Mouse (Mus musculus) olfactory bulb, adult 2 months (tissue): ENCODE measurements around the gene Myl4. TPM values are rescaled to one million over a fixed set of nuclear protein-coding genes. Genes with fewer than 3 reads are reported as not detected.
"Not testable (repeated sequence)": the region's sequence is repeated elsewhere in the genome, so short reads cannot be mapped to it uniquely, and the experiment has no call there.

Experiments
- H3K27ac ChIP-seq: fragments of 200-500 bp; 2 replicates; pipeline ENCODE4 v1.5.1; 2012; ENCODE audit warnings: low read depth, low read length; ENCODE audit not compliant: insufficient read depth
- H3K4me1 ChIP-seq: fragments of 200-500 bp; 2 replicates; pipeline ENCODE4 v1.6.1; 2012; ENCODE audit warnings: low read length; ENCODE audit not compliant: control insufficient read depth, insufficient read depth
- H3K4me3 ChIP-seq: fragments of 200-500 bp; 2 replicates; pipeline ENCODE4 v1.5.1; 2012; ENCODE audit warnings: mild to moderate bottlenecking, low read depth, low read length, moderate library complexity; ENCODE audit not compliant: insufficient read depth
- CTCF ChIP-seq: fragments of 200-500 bp; IDR thresholded peaks from 2 replicates; pipeline ENCODE4 v1.5.1; 2012; ENCODE audit warnings: low read depth, mild to moderate bottlenecking, low read length, moderate library complexity; ENCODE audit not compliant: insufficient read depth
- POLR2A ChIP-seq: fragments of 200-500 bp; IDR thresholded peaks from 2 replicates; pipeline ENCODE4 v1.6.1; 2012; ENCODE audit warnings: mild to moderate bottlenecking, low read depth, low read length, moderate library complexity; ENCODE audit not compliant: insufficient read depth
- WGBS: fragments of 180-500 bp; shearing (Covaris S2); methylation state at CpG from one replicate; pipeline ENCODE4 v1.1.7; 2018; 5-methylcytosine and 5-hydroxymethylcytosine counted together
- polyA plus RNA-seq: library from polyadenylated mRNA; stranded (reverse); fragments of >200 nt; gene quantifications from 2 replicates; pipeline ENCODE4 v1.2.4, GENCODE M21; 2012; ENCODE audit warnings: low replicate concordance; ENCODE audit not compliant: missing spikeins, insufficient read depth, insufficient read length

Myl4 gene
- polyA plus RNA-seq, 1 experiment = not detected

DNA sequence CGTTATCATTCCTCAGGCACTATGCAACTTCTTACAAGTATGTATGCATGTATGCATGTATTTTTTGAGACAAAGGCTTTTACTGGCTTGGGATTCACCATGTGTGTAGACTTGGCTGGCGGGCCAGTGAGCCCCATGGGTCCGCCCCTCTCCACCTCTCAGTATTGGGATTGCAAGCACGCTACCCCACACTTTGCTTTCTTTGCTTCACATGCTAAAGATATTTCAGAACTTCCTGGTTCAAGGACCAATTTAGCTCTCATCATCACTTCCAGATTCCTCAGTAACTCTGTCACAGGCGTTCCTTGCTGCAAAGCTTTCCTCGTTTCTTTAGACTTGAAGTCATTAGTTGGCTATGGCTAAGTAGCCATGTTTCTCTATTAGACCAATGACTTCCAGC lies 15.6 kb downstream of the Myl4 start:
- TF ChIP-seq CTCF = no peak
- no peak for TF ChIP-seq POLR2A
- Histone ChIP-seq H3K27ac (no peak overlapping the region), H3K4me1 (peaks cover 4% of the 10 kb centered on the region; the same call in 1 of the 2 replicates), H3K4me3 (no peak overlapping the region)
- 90% methylated on average over 6 of the region's 6 CpGs for WGBS

DNA sequence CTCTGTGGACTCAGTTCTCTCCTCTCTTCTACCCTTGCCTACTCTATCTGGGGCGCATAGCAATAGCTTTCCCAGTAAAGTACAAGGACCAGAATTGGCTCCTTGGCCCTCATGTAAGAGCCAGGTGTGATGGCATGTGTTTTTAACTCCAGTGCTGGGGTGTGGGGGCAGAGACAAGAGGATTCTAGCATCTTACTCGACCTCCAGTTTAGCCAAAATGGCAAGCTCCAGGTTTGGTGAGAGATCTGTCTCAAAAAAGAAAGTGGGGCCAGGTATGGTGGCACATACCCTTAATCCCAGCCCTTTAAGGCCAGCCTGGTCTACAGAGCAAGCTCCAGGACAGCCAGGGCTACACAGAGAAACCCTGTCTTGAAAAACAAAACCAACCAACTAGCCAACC lies 16.3 kb downstream of the Myl4 start:
- TF ChIP-seq POLR2A = no peak
- no peak for TF ChIP-seq CTCF
- no peak overlapping the region for H3K4me3 ChIP-seq
- H3K27ac ChIP-seq = no peak overlapping the region
- 84% methylated on average over 2 of the region's 2 CpGs for WGBS
- H3K4me1 ChIP-seq = peaks cover 4% of the 10 kb centered on the region; the same call in 1 of the 2 replicates

DNA sequence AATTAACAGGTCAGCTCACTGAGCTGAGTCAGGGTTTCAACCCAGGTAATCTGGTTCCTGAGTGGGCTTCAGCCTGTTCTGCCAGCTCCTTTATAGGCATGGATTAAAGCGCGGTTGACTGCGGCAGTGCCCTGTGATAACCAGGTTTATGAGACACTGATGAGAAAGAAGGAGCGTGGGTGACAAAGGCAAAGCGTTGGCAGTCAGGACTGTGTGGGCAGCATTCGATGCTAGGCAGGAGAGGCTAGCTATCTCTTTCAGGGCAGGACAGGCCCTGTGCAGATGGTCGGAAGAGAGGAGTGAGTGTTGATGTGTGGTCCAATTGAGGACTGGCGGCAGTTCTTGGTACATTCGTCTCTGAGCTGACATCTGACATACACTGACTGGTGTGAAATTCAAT lies 17.3 kb downstream of the Myl4 start:
- 74% methylated on average over 9 of the region's 9 CpGs for whole genome bisulfite sequencing
- Histone ChIP-seq H3K4me3 (no peak overlapping the region), H3K27ac (no peak overlapping the region), H3K4me1 (peaks cover 4% of the 10 kb centered on the region; the same call in 1 of the 2 replicates)
- TF ChIP-seq POLR2A = no peak

DNA sequence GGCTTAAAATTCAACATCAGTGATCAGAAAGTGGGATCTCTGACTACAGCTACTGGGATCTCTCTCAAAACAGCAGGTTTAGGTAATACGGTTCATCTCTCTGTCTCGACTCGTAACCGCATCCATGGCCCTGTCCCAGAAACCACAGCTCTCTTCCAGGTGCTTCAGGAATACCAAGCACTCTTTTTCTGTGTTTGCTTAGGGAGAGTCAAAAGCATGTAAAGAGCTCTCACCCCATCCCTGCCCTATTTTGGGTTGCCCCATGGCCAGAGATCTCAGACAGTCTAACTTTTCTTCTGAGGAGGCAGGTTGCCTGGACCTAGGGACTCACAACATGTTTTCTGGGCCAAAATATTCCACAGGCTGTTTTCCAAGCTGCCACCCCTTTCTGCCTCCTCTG lies 17.9 kb downstream of the Myl4 start:
- Histone ChIP-seq H3K4me1 (peaks cover 4% of the 10 kb centered on the region; the same call in 1 of the 2 replicates), H3K27ac (no peak overlapping the region), H3K4me3 (no peak overlapping the region)
- 90% methylated on average over 4 of the region's 4 CpGs for WGBS
- TF ChIP-seq POLR2A (no peak), CTCF (no peak)

DNA sequence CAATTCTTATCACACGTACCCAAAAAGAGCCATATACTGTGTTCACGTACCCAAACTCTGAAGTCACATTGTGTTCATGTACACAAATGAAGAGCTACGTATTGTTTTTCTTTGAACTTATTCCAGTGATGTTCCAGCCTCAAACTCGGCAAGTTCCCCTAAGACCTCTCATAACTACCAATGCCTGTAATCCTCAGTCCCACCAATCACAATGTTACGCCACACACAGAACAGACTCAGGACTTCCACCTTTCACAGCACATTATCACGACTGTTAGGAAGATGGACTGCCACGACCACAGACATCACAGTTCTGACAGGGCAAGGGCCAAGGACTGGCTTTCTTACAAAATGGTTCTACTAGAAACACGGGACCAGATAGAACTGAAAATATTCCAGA lies 20.1 kb downstream of the Myl4 start:
- not testable (repeated sequence) for H3K4me1 ChIP-seq, H3K27ac ChIP-seq, H3K4me3 ChIP-seq
- WGBS = 94% methylated on average over 8 of the region's 8 CpGs

DNA sequence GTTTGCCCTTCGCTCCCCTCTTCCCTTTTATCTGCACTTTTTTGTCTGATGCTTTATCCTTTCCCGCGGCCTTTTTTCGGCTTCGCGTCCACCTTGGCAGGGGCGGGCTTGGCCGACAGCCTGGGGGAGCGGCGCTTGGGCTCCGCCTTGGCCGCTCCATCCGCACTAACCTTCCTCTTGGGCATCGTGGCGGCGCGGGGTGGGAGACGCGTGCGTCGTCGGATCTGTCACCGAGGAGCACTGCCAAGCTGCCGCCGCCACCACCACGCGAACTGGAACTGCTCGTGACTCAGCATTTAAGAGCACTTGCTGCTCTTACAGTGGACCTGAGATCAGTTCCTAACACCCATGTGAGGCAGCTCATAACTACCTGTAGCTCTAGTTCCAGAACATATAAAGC lies 20.9 kb downstream of the Myl4 start:
- H3K4me1 ChIP-seq, H3K27ac ChIP-seq: not testable (repeated sequence)
- H3K4me3 ChIP-seq = peak overlapping the region; percentile 18; the same call in 1 of the 2 replicates
- 3% methylated on average over 28 of the region's 28 CpGs for WGBS

DNA sequence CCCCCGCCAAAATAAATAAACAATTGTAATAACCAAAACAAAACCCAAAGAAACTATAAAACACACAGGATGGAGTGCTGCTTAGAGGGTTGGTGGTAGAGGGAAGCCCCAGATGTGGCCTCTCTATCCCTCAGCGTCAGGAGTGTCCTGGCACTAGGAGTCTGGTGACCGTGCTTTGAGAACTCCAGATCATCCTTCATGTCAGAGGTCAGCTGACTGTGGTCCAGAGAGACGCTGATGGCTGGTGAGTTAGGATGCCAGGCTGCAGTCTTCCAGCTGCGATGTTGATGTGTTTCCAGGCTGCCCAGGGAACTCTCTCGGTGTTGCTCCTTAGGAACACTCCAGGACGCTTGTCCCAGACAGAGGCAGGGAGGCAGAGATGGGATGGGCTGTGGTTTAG lies 21.6 kb downstream of the Myl4 start:
- no peak overlapping the region for H3K4me3 ChIP-seq
- no peak overlapping the region for H3K27ac ChIP-seq
- 71% methylated on average over 7 of the region's 7 CpGs for WGBS
- H3K4me1 ChIP-seq = peaks cover 4% of the 10 kb centered on the region; the same call in 1 of the 2 replicates
- TF ChIP-seq CTCF (no peak), POLR2A (no peak)

DNA sequence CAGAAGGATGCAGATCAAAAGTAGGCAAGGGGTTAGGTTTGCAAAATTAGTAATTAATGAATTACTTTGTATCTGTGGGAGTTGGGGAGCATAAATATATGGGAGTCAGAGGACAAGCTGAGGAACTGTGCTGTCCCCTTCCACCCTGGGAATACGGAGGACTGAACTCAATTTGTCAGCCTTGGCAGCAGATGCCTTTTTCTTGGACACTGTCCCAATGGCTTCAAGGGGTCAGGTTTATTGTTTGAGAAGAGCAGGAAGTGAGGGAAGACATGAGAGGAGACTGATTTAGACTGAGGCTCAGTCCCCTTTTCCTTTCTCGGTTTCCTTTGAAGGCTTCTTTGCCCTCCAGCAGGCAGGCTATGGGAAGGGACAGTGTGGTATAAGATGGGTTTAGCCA lies 22.1 kb downstream of the Myl4 start:
- no peak for TF ChIP-seq CTCF
- no peak for TF ChIP-seq POLR2A
- WGBS = 67% methylated on average over 2 of the region's 2 CpGs
- peaks cover 3% of the 10 kb centered on the region; the same call in 1 of the 2 replicates for H3K4me1 ChIP-seq
- no peak overlapping the region for H3K4me3 ChIP-seq
- no peak overlapping the region for H3K27ac ChIP-seq

DNA sequence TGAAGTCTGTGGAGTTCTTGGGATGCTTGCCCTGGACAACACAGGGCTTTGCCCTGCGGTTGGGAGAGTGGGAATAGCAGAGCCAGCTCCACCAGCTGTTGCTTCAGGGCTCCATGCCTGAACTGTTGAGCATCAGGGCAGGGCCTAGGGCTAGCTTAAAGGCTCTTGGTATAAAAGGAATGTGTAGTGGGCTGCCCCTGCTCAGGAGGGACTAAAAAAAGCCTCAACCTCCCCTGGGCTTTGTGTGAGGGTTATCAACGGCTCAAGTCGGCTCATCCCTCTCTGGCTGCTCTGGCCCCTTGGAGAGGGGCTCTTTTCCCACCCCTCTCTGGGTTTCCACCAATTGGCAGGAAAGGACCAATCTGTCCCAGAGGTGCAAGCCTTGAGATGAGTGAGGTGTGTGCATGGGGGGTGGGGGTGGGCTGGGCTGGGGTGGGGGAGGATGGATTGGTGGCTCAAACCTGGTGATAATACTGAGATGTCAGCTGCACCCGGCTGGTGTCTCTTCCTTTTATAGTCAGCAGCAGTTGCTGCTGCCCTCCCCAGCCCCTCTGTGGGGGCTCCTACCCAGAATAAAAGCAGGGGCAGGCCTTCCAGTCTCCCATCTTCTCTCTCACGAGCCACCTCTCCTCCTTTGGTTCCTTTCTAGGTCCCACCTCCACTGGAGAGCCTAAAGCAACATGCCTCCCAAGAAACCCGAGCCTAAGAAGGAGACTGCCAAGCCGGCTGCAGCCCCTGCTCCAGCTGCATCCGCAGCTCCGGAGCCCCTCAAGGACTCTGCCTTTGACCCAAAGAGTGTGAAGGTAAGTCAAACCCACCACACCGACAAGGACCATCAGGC lies 26.5 kb downstream of the Myl4 start:
- H3K27ac ChIP-seq = no peak overlapping the region
- no peak for TF ChIP-seq CTCF
- no peak for TF ChIP-seq POLR2A
- WGBS = 66% methylated on average over 10 of the region's 10 CpGs
- H3K4me3 ChIP-seq = no peak overlapping the region
- H3K4me1 ChIP-seq = no peaks in the 10 kb centered on the region

DNA sequence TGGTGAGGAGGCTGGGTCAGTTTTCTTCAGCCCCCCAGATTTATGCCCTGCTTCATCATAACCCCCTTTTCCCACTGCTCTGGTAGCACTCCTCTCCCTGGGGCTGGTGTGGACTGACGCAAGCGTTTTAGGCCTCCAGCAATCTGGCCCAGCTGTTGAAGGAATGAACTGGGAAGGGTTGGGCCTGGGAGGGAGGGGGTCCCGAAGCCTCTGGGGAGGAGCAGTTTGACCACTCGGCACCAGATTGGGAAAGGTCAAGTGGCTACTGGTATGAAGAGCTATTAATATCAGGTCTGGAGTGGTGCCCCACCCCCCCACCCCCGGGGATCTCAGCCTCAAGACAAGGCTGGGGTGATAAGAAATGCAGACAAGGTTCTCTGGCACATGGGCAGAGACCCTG lies 27.6 kb downstream of the Myl4 start:
- TF ChIP-seq POLR2A (no peak), CTCF (no peak)
- Histone ChIP-seq H3K27ac (no peak overlapping the region), H3K4me1 (no peaks in the 10 kb centered on the region), H3K4me3 (no peak overlapping the region)
- 82% methylated on average over 5 of the region's 5 CpGs for WGBS
